Mouse (Mus musculus): ENCODE data around the gene Prdx2. TPM values are rescaled to one million over a fixed set of nuclear protein-coding genes. Genes with fewer than 3 reads are reported as not detected.

Prdx2 gene
- polyA plus RNA-seq, 1 experiment from 2014 or later: 1,272 TPM

DNA sequence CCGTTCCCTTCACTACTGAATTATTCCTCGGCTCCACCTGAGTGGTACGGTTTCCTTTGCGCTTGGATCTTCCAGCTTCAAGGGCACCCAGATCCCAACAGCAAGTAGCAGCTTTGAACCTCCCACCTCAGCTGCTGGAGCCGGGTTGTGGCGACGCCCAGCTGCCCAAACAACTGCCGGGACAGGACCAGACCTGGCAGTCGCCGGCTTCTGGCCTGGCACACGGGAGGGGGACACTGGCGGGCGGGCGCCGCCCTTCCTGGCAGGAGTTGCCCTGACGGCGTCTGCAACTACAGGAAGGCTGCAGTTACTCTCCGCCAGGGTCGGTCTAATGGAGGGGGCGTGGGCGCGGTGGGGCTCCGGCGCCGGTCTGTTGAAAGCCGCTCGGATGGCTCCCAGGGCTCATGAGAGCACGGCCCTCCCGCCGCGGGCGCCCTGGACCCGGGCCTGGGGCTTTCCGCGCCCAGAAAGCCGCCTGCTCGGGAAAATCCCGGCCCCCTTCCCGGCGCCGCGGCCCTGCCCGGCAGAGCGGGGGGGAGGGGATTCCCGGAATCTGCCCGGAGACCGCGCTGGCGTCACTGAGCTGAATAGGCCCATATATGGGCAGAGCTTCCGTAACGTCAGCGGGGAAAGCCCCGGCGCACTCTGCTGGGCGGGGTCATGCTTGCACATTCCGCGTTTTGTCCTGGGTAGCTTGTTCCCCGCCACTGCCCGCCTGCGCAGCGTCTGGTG, 6.8 kb downstream of the Prdx2 start:
- peaks cover 43% of the 10 kb centered on the region for H3K27me3 ChIP-seq (replicated peaks; ENCODE audit: low read depth, poor library complexity, severe bottlenecking)
- peak; percentile 95 for DNase-seq (ENCODE audit: low spot score)
- H3K36me3 ChIP-seq (replicated peaks): peaks cover 42% of the 10 kb centered on the region
- peaks cover 71% of the 10 kb centered on the region for H3K4me1 ChIP-seq
- peak overlapping the region; percentile 73 for H3K4me3 ChIP-seq
- no peaks in the 10 kb centered on the region for H3K9me3 ChIP-seq
- 1% methylated on average over 61 of the region's 61 CpGs for WGBS
- peak overlapping the region; percentile 80 for H3K27ac ChIP-seq (replicated peaks)

DNA sequence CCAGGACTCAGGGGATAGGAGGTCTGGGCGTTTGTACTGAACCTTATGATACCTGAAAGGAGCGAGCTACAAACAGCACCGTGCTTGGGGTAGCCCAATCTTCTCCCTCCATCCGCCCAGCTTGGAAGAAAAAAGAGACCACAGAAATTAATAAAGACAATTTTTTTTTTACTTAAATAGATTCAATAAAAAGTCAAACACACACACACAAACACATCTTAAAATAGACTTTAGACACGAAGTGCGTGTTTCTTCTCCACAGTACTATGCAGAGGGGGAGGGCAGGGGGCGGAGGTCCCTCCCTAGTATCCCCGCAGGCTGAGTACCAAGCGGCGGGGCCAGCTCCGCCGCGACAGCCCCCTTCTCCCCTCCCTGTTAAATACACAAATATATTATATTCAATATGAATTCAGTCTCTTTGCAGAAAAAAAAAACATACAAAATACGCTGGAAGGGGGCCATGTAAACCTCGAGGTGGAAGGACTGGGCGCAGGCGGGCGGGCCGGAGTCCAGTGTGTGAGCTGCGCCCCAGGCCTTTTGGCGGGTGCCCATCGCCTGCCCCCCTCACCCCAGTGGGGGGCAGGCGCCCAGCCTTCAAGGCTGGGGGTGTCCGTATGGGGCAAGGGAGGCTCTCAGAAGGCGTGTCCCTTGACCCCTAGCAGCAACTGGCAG, 7.5 kb downstream of the Prdx2 start:
- no peak for DNase-seq (ENCODE audit: low spot score)
- H3K9me3 ChIP-seq: no peaks in the 10 kb centered on the region
- H3K4me1 ChIP-seq: peaks cover 72% of the 10 kb centered on the region
- H3K36me3 ChIP-seq (replicated peaks): peaks cover 35% of the 10 kb centered on the region
- peak overlapping the region; percentile 73 for H3K4me3 ChIP-seq
- 2% methylated on average over 25 of the region's 25 CpGs for WGBS
- peaks cover 46% of the 10 kb centered on the region for H3K27me3 ChIP-seq (replicated peaks; ENCODE audit: low read depth, poor library complexity, severe bottlenecking)
- H3K27ac ChIP-seq (replicated peaks): peak overlapping the region; percentile 80

DNA sequence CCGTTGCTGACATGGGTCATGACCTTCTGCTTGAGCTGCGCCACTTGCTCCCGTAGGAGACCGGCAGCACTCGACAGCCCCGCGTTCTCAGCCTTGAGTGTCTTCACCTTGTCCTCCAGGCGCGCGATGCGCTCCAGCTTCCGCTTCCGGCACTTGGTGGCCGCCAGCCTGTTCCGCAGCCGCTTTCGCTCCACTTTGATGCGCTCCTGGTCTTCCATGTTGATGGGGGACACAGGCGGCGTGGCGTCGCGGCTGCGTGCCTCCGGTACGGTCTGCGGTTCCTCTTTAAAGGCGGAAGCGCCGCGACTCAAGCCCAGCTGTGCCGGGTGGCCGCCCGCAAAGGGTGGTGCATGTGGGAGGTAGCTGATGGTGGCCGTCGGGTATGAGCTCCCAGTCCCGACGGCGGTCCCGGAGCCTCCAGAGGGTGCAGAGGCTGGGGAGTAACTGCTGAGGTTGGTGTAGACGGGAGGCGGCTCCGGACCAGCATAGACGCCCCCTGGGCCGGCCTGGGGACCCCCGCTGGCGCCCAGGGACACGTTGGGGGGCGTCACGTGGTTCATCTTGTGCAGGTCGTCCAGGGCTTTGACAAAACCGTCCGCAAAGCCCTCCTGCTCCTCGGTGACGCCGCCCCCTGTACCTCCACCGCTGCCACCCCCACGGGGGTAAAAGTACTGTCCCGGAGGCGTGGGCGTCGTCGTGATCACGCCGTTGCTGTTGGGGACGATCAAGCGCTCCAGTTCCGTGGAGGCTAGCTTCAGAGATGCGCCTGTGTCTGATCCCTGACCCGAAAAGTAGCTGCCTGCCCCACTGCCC, 8.3 kb downstream of the Prdx2 start:
- no peaks in the 10 kb centered on the region for H3K9me3 ChIP-seq
- WGBS: 1% methylated on average over 70 of the region's 70 CpGs
- peak overlapping the region; percentile 78 for H3K27ac ChIP-seq (replicated peaks)
- peak overlapping the region; percentile 73 for H3K4me3 ChIP-seq
- H3K27me3 ChIP-seq (replicated peaks; ENCODE audit: low read depth, poor library complexity, severe bottlenecking): peaks cover 54% of the 10 kb centered on the region
- H3K36me3 ChIP-seq (replicated peaks): peaks cover 28% of the 10 kb centered on the region
- H3K4me1 ChIP-seq: peaks cover 80% of the 10 kb centered on the region
- peak; percentile 73 for DNase-seq (ENCODE audit: low spot score)

DNA sequence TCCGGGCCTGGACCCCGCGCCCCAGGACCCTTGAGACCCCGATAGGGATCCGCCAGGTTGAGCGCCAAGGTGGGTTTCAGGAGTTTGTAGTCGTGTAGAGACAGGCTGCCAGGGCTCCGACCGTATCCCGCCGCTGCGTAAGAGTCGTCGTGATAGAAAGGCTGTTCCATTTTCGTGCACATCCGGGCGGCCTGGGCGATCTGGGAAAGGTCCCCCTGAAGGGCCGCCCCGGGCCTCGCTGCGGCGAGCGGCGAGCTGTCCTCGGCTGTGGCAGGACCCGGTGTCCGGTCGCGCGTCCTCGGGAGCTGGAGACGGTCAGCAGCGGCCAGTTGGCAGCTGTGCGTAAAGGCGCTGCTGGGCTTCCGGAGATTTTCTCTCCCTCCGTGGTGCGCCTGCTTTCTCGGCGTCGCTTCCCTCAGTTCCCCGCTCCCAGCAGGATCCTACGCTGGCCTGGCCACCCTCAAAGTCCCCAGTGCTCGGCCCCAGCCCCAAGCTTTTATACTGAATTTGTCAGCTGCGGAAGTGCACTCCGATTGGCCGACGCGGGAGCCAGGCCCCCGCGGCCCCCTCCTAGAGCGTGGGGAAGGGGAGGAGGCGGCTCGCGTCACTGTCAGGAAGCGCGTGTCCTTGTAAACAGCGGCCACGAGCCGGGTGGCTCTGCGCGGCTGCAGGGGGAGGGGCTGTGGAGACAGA, 9.0 kb downstream of the Prdx2 start, which contains the start of gene Junb:
TSS of gene Junb (minus strand) at position 471 of the 693 bp plus-strand sequence.
- H3K4me1 ChIP-seq: peaks cover 82% of the 10 kb centered on the region
- H3K4me3 ChIP-seq: peak within 1 kb of the TSS; percentile 73
- WGBS: under 1% methylated on average over 63 of the region's 63 CpGs
- H3K9me3 ChIP-seq: no peaks in the 10 kb centered on the region
- peak within 1 kb of the TSS; percentile 78 for H3K27ac ChIP-seq (replicated peaks)
- H3K36me3 ChIP-seq (replicated peaks): peaks cover 20% of the 10 kb centered on the region
- peak; percentile 89 for DNase-seq (ENCODE audit: low spot score)
- H3K27me3 ChIP-seq (replicated peaks; ENCODE audit: low read depth, poor library complexity, severe bottlenecking): peaks cover 56% of the 10 kb centered on the region

DNA sequence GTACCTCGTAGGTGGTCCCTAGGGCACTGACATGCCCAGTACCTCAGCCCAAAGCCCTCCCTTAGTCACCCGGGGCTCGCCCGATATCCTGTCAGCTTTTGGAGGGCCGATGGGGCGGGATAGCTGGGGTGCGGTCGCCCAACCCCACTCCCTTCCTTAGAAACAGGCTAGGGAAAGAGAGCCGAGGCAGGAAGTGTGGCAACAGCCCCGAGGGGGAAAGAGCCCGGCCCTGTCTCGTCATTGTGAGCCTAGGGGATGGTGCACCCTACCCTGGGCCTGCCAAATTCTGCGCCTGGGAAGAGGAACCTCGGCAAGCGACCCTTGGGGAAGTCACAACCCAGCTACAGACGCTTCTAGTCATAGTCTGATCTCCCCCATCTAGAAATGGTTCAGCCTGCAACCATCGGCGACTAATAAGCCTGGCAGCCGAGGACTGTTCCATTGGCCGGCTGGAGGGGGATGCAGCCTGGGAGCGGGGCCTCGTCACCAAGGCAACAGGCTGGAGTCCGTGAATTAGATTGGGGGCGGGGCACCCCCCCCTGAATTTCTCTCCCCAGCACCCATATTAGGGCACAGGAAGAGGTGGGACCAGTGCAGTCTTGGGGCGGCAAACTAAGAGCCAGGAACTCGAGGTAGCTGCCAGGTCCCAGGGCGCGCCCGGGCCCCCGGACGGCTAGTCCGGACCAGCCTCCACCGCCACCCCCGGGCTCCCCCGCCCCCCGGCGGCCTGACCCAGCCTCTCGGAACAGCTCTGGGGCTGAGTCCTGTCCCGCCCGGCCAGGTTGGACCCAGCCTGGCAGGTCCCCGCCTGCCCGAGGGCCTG, 10.4 kb downstream of the Prdx2 start:
- DNase-seq (ENCODE audit: low spot score): peak; percentile 90
- 2% methylated on average over 42 of the region's 42 CpGs for WGBS
- Histone ChIP-seq H3K4me1 (peaks cover 95% of the 10 kb centered on the region), H3K27ac (replicated peaks) (peak overlapping the region; percentile 69), H3K27me3 (replicated peaks; ENCODE audit: low read depth, poor library complexity, severe bottlenecking) (peaks cover 59% of the 10 kb centered on the region), H3K4me3 (peak overlapping the region; percentile 73), H3K36me3 (replicated peaks) (peaks cover 6% of the 10 kb centered on the region), H3K9me3 (no peaks in the 10 kb centered on the region)

DNA sequence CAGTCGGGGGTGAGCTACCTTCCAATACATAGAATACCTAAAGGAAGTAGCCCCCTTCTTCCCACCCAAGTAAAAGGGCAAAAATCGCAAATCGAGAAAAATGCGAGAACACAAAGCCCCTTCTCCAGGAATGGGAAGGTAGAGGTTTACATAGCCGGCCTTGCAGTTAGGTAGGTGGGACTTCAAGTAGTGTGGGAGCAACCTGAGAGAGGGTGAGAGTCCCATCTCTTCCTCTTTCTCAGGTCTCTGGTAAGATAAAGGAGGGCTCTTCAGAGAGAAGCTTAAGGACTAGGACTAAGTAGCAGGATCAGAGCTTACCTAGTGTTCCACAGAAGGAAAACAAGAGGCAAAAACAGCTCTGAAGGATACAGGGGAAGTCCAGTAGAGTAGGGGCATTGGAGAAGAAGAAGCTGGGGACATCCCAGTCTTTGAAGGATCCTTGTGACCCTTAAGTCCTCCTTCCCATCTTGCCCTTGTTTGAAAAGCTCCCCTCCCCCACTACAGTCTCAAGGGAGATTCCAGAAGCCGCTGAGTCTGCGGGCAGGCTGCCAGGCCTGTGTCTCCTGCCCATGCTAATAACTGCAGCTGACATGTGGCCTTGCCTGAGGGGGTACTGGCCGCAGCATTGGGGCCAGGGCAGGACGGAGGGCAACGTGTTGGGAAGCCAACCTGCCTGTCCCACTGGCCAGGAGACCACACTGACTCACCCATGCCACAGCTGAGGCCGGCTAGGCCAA, 11.4 kb downstream of the Prdx2 start:
- Histone ChIP-seq H3K27me3 (replicated peaks; ENCODE audit: low read depth, poor library complexity, severe bottlenecking) (peaks cover 62% of the 10 kb centered on the region), H3K36me3 (replicated peaks) (no peaks in the 10 kb centered on the region), H3K4me1 (peaks cover 95% of the 10 kb centered on the region), H3K27ac (replicated peaks) (peak overlapping the region; percentile 69), H3K4me3 (peak overlapping the region; percentile 73), H3K9me3 (no peaks in the 10 kb centered on the region)
- peak; percentile 30 for DNase-seq (ENCODE audit: low spot score)
- WGBS: 28% methylated on average over 11 of the region's 11 CpGs

DNA sequence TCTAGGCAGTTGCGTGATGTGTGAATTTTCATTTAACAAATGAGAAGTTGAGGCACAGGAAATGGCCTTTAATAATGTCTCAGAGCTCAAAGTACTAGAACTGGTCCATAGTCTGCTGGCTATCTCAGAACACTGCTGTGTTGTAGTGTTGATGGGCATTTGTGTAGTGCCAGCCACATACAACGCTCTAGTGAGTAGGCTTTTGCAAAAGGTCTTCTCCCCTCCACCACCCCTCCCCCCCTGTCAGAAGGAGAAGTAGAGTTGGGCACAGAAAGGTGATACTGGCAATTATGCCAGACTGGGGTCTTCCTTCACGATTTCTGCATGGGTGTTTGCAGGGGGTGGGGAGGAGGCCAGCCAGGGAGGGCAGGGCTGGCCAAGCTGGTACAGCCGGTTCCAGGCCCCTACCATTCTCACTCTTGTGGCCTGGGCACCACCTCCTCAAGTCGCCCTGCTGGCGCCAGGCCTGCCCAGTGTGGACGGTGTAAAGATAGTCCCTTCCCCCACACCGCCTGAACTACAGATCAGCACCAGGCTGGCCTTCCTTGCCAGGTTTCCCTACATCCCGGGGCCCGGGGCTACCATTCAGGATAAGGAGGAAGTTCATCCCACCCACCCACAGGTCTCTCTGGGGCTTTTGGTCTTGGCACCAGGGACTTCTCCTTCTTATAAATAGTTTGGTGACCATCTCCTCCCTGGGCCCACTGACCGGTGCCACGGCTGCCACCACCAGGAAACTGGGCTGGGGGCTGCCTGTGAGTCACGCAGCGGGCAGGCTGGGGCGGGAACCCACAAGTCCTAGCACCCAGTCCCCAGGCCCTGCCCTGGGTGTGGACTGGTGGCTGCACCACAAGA, 12.5 kb downstream of the Prdx2 start:
- Histone ChIP-seq H3K36me3 (replicated peaks) (no peaks in the 10 kb centered on the region), H3K27ac (replicated peaks) (peak overlapping the region; percentile 69), H3K9me3 (no peaks in the 10 kb centered on the region), H3K4me3 (peak overlapping the region; percentile 25; the same call in 1 of the 2 replicates), H3K4me1 (peaks cover 92% of the 10 kb centered on the region), H3K27me3 (replicated peaks; ENCODE audit: low read depth, poor library complexity, severe bottlenecking) (peaks cover 72% of the 10 kb centered on the region)
- no peak for DNase-seq (ENCODE audit: low spot score)
- 75% methylated on average over 15 of the region's 15 CpGs for WGBS

DNA sequence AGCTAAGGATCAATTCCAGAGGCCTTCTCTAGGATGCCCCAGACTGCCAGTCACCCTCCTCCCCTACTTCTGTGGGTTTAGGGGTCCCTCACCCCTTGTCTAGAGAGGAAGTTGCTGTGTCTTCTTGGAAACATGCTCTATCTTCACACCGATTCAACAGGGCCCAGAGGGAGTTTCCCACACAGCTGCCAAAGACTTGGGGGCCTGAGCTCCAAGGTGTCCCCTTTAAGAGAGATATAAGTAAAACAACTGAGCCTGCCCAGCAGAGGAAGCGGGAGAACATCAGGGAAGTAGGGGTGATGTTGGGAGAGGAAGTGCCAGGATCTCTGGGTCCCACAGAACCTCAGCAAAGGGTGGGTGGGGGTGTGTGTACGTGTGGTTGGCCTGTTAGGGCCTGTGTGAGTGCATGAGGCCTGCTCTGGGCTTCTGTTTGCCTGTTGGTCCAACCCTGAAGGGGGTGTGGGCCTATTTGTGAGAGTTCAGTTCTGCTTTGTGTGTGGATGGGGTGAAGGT, 13.2 kb downstream of the Prdx2 start:
- H3K9me3 ChIP-seq: no peaks in the 10 kb centered on the region
- no peaks in the 10 kb centered on the region for H3K36me3 ChIP-seq (replicated peaks)
- peaks cover 85% of the 10 kb centered on the region for H3K4me1 ChIP-seq
- DNase-seq (ENCODE audit: low spot score): no peak
- H3K27ac ChIP-seq (replicated peaks): peak overlapping the region; percentile 30; the same call in 1 of the 2 replicates
- no peak overlapping the region for H3K4me3 ChIP-seq
- peaks cover 72% of the 10 kb centered on the region for H3K27me3 ChIP-seq (replicated peaks; ENCODE audit: low read depth, poor library complexity, severe bottlenecking)
- 72% methylated on average over 3 of the region's 3 CpGs for WGBS

DNA sequence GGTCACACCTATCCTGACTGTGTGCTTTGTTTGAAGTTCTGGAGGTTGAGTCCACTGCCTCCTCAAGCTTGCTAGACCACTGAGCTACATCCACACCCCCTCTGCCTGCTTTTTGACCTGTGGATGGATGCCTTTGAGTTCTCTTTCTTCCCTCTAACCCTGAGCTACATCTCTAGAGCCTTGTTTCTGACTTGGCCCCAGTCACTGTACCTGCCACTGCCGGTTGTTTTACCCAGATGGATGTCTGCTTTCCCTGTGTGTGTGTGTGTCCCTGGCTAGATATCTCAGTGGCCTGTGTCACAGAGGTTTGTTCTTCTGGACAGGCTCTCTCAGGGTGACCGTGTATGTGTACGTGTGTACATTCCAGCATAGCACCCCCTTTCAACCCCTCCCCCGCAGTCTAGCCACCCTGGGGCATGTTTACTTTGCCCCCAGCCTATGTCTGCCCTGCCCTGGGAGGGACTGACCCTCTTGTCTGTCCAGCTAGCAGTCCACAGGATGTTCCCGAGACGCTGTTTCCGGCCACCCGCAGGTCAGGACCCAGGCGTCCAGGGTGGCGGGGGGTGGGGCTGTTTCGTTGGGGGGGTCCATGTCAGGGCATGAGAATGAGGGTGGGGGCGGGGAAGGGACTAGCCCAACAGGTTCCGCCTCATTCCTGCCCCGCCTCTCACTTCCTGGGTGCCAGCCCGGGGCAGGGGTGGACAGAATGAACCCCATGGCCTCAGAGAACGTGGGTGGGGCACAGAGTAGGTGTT, 15.1 kb downstream of the Prdx2 start:
- peaks cover 61% of the 10 kb centered on the region for H3K27me3 ChIP-seq (replicated peaks; ENCODE audit: low read depth, poor library complexity, severe bottlenecking)
- H3K9me3 ChIP-seq: no peaks in the 10 kb centered on the region
- peaks cover 72% of the 10 kb centered on the region for H3K4me1 ChIP-seq
- DNase-seq (ENCODE audit: low spot score): peak; percentile 42
- WGBS: 3% methylated on average over 16 of the region's 16 CpGs
- H3K27ac ChIP-seq (replicated peaks): peak overlapping the region; percentile 85
- peak overlapping the region; percentile 71 for H3K4me3 ChIP-seq
- H3K36me3 ChIP-seq (replicated peaks): no peaks in the 10 kb centered on the region
